Mouse (Mus musculus) kidney, embryonic 14.5 days (tissue): Measurements from ENCODE around the gene Flnb. TPM values are rescaled to one million over a fixed set of nuclear protein-coding genes. Genes with fewer than 3 reads are reported as not detected.

Experiments used
- ATAC-seq: fragments of 200-750 bp; cut with Nextera tagmentation; 2 replicates; pipeline ENCODE4 v1.8.0; 2017; ENCODE audit warnings: moderate number of reproducible peaks, mild to moderate bottlenecking, moderate TSS enrichment, moderate library complexity; ENCODE audit not compliant: low FRiP score, low TSS enrichment
- H3K27ac ChIP-seq: fragments of 300-500 bp; sonication (generic); 2 replicates; pipeline ENCODE4 v1.5.1; 2014; ENCODE audit warnings: low read depth, mild to moderate bottlenecking, low read length, moderate library complexity, mixed read lengths
- H3K27me3 ChIP-seq: fragments of 300-500 bp; sonication (generic); 2 replicates; pipeline ENCODE4 v1.6.1; 2014; ENCODE audit warnings: mild to moderate bottlenecking, low read length; ENCODE audit not compliant: control insufficient read depth, insufficient read depth
- H3K36me3 ChIP-seq: fragments of 300-500 bp; sonication (generic); 2 replicates; pipeline ENCODE4 v1.6.1; 2014; ENCODE audit warnings: low read length, mixed read lengths; ENCODE audit not compliant: control insufficient read depth, insufficient read depth
- H3K4me1 ChIP-seq: fragments of 300-500 bp; sonication (generic); 2 replicates; pipeline ENCODE4 v1.6.1; 2014; ENCODE audit warnings: low read length, mixed read lengths; ENCODE audit not compliant: control insufficient read depth, insufficient read depth
- H3K4me2 ChIP-seq: fragments of 300-500 bp; sonication (generic); replicated peaks from 2 replicates; pipeline ENCODE4 v1.6.1; 2014; ENCODE audit warnings: low read depth, mild to moderate bottlenecking, low read length
- H3K4me3 ChIP-seq: fragments of 300-500 bp; sonication (generic); 2 replicates; pipeline ENCODE4 v1.5.1; 2014; ENCODE audit warnings: mild to moderate bottlenecking, low read length
- H3K9ac ChIP-seq: fragments of 300-500 bp; sonication (generic); 2 replicates; pipeline ENCODE4 v1.6.1; 2014; ENCODE audit warnings: low read depth, mild to moderate bottlenecking, low read length, moderate library complexity
- H3K9me3 ChIP-seq: fragments of 300-500 bp; sonication (generic); 2 replicates; pipeline ENCODE4 v1.6.1; 2016; ENCODE audit warnings: low read length; ENCODE audit not compliant: control insufficient read depth
- WGBS: fragments of 180-500 bp; shearing (Covaris S2); extraction: QIAGEN DNeasy Blood & Tissue Kit; methylation state at CpG from one replicate; pipeline ENCODE4 v1.1.7; 2014; 5-methylcytosine and 5-hydroxymethylcytosine counted together
- polyA plus RNA-seq: library from polyadenylated mRNA; unstranded; fragments of >200 nt; fragmentation: Nextera tagmentation; extraction: Ambion mirVana; gene quantifications from 2 replicates; pipeline ENCODE4 v1.2.1, GENCODE M21; 2014

Flnb gene
- polyA plus RNA-seq, 1 experiment from 2014 or later, result 25.7 TPM

DNA sequence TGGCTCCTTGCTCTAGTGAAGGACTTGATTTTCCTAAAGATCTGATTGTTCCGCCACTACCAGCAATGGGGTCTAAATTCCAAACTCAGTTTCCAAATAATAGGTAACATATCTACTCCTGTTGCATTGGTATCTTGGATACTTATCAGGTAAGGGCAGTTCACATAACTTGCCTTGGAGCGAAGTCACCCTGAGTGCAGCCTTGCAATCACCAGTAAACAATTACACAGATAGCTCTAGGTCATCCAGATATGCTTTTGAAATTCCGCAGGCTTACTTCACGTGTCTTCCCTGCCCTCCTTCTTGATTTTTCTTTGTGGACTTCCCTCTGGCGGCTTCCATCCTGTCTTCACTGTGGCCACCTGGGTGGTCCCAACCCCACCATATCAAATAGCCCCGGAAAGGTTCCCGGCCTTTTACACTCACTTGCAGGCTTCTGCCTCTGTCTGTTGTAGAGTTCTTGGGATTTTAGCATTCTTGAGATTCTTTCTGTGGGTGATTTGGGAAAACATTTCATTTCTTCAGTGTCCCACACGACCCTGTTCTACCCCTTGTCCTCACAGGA lies 22.3 kb downstream of the Flnb start:
- H3K4me3 ChIP-seq, result no peak overlapping the region
- no peaks in the 10 kb centered on the region for H3K27me3 ChIP-seq
- WGBS, result 35% methylated on average over 8 of the region's 8 CpGs
- peak overlapping the region; percentile 30; the same call in 1 of the 2 replicates for H3K27ac ChIP-seq
- H3K9ac ChIP-seq, result no peak overlapping the region
- no peak for ATAC-seq
- H3K4me1 ChIP-seq, result peaks cover 32% of the 10 kb centered on the region
- no peak overlapping the region for H3K4me2 ChIP-seq
- no peaks in the 10 kb centered on the region for H3K9me3 ChIP-seq
- H3K36me3 ChIP-seq, result no peaks in the 10 kb centered on the region

DNA sequence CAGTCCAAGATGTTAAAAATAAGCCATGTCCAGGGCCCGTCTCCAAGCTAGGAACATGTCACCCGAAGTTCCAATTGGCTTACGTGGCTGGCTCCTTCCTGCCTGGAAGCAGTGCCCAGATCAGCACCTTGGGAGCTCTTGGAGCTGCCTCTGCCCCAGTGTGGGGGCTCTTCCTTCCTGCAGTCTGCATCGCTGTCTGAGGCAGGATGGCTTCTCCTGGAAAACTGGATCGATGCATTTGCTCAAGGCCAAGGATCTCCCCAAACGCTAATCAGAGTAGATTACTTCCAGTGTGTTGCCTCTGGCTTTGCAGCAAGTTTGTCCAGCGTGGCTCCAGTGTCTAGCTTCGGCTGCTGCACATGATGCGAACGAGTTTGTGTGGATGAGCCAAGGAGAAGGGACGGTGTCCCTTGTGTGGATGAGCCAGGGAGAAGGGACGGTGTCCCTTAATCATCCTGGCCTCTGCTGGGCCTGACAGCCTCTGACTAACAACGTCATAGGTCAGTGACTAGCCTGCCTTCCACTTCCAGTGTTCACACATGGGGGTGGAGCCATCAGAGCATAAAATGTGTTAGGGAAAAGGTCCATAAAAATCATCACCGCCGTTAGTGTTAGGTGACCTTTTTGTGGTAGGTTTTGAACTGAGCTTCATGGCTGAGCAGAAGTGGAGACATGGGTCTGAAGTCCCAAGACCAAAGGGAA lies 25.0 kb downstream of the Flnb start:
- no peak overlapping the region for H3K9ac ChIP-seq
- no peaks in the 10 kb centered on the region for H3K36me3 ChIP-seq
- no peak overlapping the region for H3K27ac ChIP-seq
- peak; percentile 74 for ATAC-seq
- no peaks in the 10 kb centered on the region for H3K27me3 ChIP-seq
- 33% methylated on average over 15 of the region's 15 CpGs for WGBS
- peaks cover 39% of the 10 kb centered on the region for H3K4me1 ChIP-seq
- no peak overlapping the region for H3K4me3 ChIP-seq
- 0 out of 2 replicates have a peak overlapping the region, but pooled peaks have one; percentile 1 for H3K4me2 ChIP-seq
- no peaks in the 10 kb centered on the region for H3K9me3 ChIP-seq

DNA sequence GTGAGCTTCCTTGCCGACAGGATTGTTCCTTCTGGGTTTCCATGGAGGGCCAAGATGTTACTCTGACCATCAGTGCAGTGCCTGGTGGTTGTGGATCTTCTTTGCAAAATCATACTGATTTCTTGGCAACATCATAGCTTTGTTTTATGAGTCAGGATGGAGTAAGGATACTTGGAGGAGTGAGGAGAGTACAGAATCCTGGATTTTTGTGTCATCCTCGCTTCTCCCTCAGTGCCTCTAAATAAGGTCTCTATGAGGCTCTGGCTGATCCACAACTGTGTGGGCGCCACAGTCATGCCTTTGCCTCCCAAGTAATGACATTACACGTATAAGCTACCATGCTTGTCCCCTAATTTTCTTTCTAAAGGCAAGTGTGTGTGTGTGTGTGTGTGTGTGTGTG lies 28.9 kb downstream of the Flnb start:
- Histone ChIP-seq H3K4me1 (peaks cover 40% of the 10 kb centered on the region), H3K36me3 (no peaks in the 10 kb centered on the region), H3K27me3 (no peaks in the 10 kb centered on the region), H3K4me3 (no peak overlapping the region), H3K9ac (no peak overlapping the region), H3K9me3 (no peaks in the 10 kb centered on the region), H3K4me2 (no peak overlapping the region), H3K27ac (no peak overlapping the region)
- WGBS, result 76% methylated on average over 4 of the region's 4 CpGs
- ATAC-seq, result no peak

DNA sequence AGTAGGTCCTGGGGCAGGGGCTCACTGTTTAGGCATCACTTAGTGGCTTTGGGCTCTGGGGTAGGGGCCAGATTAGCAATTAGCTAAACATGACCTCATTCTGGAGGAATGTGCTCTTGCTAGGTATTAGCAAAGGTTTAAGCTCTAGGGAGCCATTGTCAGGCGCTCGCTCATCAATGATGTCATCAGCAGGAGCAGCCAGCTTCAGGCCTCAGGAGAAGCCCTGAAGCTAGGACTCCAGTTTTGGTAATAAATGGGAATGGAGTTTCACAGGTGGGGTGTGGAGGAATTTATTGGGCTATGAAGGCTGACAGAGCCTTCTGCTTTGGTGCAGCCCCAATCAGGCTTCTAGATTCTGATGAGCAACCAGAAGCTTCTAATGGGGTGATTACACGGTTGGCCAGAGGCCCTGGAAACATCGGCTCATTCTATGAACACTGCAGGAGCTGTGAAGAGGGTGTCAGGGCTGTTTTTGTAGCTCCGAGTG lies 30.0 kb downstream of the Flnb start:
- no peaks in the 10 kb centered on the region for H3K9me3 ChIP-seq
- peak overlapping the region; percentile 1; the same call in 1 of the 2 replicates for H3K27ac ChIP-seq
- WGBS, result 32% methylated on average over 5 of the region's 5 CpGs
- peak; percentile 32; the same call in 1 of the 2 replicates for ATAC-seq
- H3K9ac ChIP-seq, result no peak overlapping the region
- no peaks in the 10 kb centered on the region for H3K27me3 ChIP-seq
- H3K4me1 ChIP-seq, result peaks cover 40% of the 10 kb centered on the region
- H3K36me3 ChIP-seq, result no peaks in the 10 kb centered on the region
- no peak overlapping the region for H3K4me2 ChIP-seq
- no peak overlapping the region for H3K4me3 ChIP-seq

DNA sequence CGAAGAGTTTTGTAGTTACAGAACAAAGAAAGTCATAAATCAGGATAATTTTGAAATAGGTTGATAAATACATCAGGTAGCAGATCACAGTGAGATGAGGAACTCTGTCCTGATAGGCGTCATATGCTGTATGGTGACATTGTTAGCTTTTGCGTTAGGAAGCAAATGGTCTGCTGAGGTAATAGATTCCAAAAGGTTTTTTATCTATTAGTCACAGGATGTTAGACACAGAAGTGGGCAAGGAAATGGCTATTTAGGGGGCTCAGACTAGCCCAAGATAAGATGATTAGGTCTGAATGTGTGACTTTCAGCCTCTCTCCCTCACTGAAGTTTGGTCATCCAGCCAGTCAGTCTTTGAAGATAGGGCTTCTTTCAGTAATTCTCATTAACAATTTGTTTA lies 33.2 kb downstream of the Flnb start:
- Histone ChIP-seq H3K9ac (no peak overlapping the region), H3K4me3 (no peak overlapping the region), H3K36me3 (no peaks in the 10 kb centered on the region), H3K4me1 (peaks cover 49% of the 10 kb centered on the region), H3K27ac (peak overlapping the region; percentile 57; the same call in 1 of the 2 replicates), H3K9me3 (no peaks in the 10 kb centered on the region), H3K27me3 (no peaks in the 10 kb centered on the region), H3K4me2 (no peak overlapping the region)
- WGBS, result 59% methylated on average over 3 of the region's 3 CpGs
- no peak for ATAC-seq

DNA sequence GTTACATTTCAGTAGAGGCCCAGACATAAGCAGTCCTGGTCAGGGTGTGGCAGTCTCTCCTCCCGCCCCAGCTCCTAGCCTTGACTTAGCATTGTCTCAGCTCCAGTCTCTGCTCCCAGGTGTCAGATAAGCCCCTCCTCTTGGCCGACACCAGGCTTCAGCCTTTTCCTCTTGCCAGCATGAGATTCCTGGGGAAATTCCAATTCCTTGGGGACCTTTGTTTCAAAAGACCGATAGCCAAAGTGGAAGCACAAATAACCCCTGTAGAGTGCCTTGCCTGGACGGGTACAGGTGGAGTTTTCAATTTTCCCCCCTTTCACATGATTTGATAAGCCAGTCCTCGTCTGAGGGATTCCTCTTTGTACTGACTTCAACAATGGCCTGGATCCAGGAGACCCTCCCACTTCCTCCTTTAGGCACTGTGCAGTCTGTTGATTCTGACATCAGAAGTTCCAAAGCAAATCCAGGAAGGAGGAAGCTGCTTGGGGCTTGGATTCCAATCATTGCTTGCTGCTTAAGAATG lies 33.8 kb downstream of the Flnb start:
- 0 out of 2 replicates have a peak overlapping the region, but pooled peaks have one; percentile 8 for H3K4me2 ChIP-seq

DNA sequence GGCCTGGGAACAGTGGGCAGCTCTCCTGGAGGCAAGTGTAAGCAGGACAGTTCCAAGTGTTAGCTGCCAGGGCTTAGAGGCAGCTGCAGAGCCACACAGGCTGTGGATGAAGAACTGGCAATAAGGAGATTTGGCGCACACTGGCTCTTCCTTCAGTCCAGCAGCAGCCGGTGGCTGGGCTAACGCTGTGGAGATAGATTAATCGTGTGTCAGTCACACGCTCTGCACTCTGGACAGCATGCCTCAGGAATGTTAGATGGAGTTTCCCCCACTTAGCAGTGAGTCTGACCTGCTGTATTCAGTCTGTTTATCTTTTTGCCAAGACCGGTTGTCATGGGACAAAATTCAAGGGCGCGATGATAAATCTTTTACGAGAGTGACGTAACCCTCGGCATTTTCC lies 35.9 kb downstream of the Flnb start:
- no peaks in the 10 kb centered on the region for H3K36me3 ChIP-seq
- H3K27ac ChIP-seq, result no peak overlapping the region
- peak; percentile 73 for ATAC-seq
- 33% methylated on average over 11 of the region's 11 CpGs for WGBS
- peaks cover 47% of the 10 kb centered on the region for H3K4me1 ChIP-seq
- H3K4me3 ChIP-seq, result no peak overlapping the region
- no peak overlapping the region for H3K9ac ChIP-seq
- H3K9me3 ChIP-seq, result no peaks in the 10 kb centered on the region
- H3K27me3 ChIP-seq, result no peaks in the 10 kb centered on the region
- H3K4me2 ChIP-seq, result no peak overlapping the region

More for the DNA sequence above, 33.8 kb downstream of the Flnb start:
- no peaks in the 10 kb centered on the region for H3K36me3 ChIP-seq
- H3K4me3 ChIP-seq, result no peak overlapping the region
- no peak overlapping the region for H3K9ac ChIP-seq
- H3K27me3 ChIP-seq, result no peaks in the 10 kb centered on the region
- WGBS, result 24% methylated on average over 5 of the region's 5 CpGs
- H3K27ac ChIP-seq, result peak overlapping the region; percentile 57; the same call in 1 of the 2 replicates
- no peaks in the 10 kb centered on the region for H3K9me3 ChIP-seq
- peaks cover 53% of the 10 kb centered on the region for H3K4me1 ChIP-seq
- peak; percentile 43 for ATAC-seq

DNA sequence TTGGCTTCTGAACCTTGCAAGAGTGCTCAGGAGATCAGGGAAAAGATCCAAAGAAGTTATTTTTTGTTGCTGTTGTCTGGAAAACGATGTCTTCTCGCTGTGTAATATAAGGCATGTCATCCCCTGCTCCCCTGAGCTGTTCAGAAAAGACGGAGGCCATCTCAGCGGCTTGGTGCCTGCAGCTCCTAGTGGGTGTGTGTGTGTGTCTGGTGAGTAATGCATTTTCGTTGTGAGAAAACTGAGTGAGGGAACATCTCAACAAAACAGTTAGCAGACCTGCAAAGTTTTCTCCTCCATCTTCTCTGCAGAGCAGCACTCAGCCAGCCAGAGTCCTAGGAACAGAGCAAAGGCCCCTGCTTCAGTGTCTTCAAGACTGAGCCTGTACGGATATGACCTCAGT lies 36.6 kb downstream of the Flnb start:
- Histone ChIP-seq H3K4me3 (no peak overlapping the region), H3K4me1 (peaks cover 47% of the 10 kb centered on the region), H3K4me2 (no peak overlapping the region), H3K9ac (no peak overlapping the region), H3K36me3 (no peaks in the 10 kb centered on the region), H3K27ac (no peak overlapping the region), H3K27me3 (no peaks in the 10 kb centered on the region), H3K9me3 (no peaks in the 10 kb centered on the region)
- 72% methylated on average over 6 of the region's 6 CpGs for WGBS
- no peak for ATAC-seq

DNA sequence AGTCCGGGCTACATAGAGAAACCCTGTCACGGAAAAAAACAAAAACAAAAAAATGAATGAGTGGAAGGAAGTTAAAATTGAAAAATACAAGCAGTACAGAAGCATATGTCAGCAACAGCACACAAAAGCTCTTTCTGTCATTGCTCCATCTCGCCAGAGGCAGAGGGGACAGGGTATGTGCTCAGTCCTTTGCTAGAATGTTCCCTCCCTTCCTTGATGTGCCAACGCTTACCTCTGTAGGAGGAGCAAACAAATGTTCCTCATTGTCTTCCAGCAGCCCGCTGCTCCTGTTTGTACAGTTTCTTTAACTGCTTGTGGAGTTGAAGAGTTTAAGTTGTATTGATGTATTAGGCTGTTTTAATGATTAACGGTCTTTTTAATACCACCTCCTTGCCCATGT lies 37.3 kb downstream of the Flnb start:
- H3K36me3 ChIP-seq, result no peaks in the 10 kb centered on the region
- H3K4me1 ChIP-seq, result peaks cover 47% of the 10 kb centered on the region
- ATAC-seq, result no peak
- H3K4me2 ChIP-seq, result no peak overlapping the region
- no peaks in the 10 kb centered on the region for H3K9me3 ChIP-seq
- WGBS, result 68% methylated on average over 6 of the region's 6 CpGs
- no peaks in the 10 kb centered on the region for H3K27me3 ChIP-seq
- H3K4me3 ChIP-seq, result no peak overlapping the region
- no peak overlapping the region for H3K9ac ChIP-seq
- H3K27ac ChIP-seq, result no peak overlapping the region
